Mouse (Mus musculus) 3T3-L1 (cell line): ENCODE data around the gene Rbms3.

Experiments
- DNase-seq: peaks from one replicate; pipeline ENCODE4 v3.0.0-alpha.2; 2015; ENCODE audit warnings: low read depth, low spot score

The Rbms3 gene

GRCm38 (mm10) chr9:117051935-117052334 is 577.8 kb downstream of the Rbms3 start:
- DNase-seq, result peak; percentile 33

- DNase-seq, result no peak
These were observed 581.1 kb downstream of the Rbms3 start for GRCm38 (mm10) chr9:117048641-117049040.

- DNase-seq, result no peak
These were observed 587.7 kb downstream of the Rbms3 start for GRCm38 (mm10) chr9:117041993-117042366.

GRCm38 (mm10) chr9:117041291-117041992 is 588.3 kb downstream of the Rbms3 start:
- no peak for DNase-seq

GRCm38 (mm10) chr9:117039941-117040453 is 589.7 kb downstream of the Rbms3 start:
- no peak for DNase-seq

- DNase-seq, result no peak
These were observed 597.0 kb downstream of the Rbms3 start for GRCm38 (mm10) chr9:117032690-117033089.

GRCm38 (mm10) chr9:117031237-117031636 is 598.5 kb downstream of the Rbms3 start:
- DNase-seq, result no peak

- peak; percentile 39 for DNase-seq
These were observed 598.9 kb downstream of the Rbms3 start for GRCm38 (mm10) chr9:117030837-117031236.

- DNase-seq, result peak; percentile 29
These were observed 599.8 kb downstream of the Rbms3 start for GRCm38 (mm10) chr9:117029953-117030352.

- no peak for DNase-seq
These were observed 601.1 kb downstream of the Rbms3 start for GRCm38 (mm10) chr9:117028586-117028985.

- DNase-seq, result no peak
These were observed 607.6 kb downstream of the Rbms3 start for GRCm38 (mm10) chr9:117022086-117022485.

- no peak for DNase-seq
These were observed 608.2 kb downstream of the Rbms3 start for GRCm38 (mm10) chr9:117021506-117021905.

- no peak for DNase-seq
These were observed 609.5 kb downstream of the Rbms3 start for GRCm38 (mm10) chr9:117020216-117020615.

GRCm38 (mm10) chr9:117018741-117019163 is 611.0 kb downstream of the Rbms3 start:
- DNase-seq, result no peak

- DNase-seq, result no peak
These were observed 611.4 kb downstream of the Rbms3 start for GRCm38 (mm10) chr9:117018301-117018700.

- peak; percentile 74 for DNase-seq
These were observed 613.0 kb downstream of the Rbms3 start for GRCm38 (mm10) chr9:117016605-117017319.

GRCm38 (mm10) chr9:117013386-117013785 is 616.3 kb downstream of the Rbms3 start:
- peak; percentile 27 for DNase-seq

GRCm38 (mm10) chr9:117010801-117011200 is 618.9 kb downstream of the Rbms3 start:
- DNase-seq, result no peak

- no peak for DNase-seq
These were observed 621.5 kb downstream of the Rbms3 start for GRCm38 (mm10) chr9:117008194-117008593.

GRCm38 (mm10) chr9:117002083-117002482 is 627.6 kb downstream of the Rbms3 start:
- DNase-seq, result peak; percentile 36

GRCm38 (mm10) chr9:116999186-116999585 is 630.5 kb downstream of the Rbms3 start:
- DNase-seq, result peak; percentile 25

GRCm38 (mm10) chr9:116990321-116990720 is 639.4 kb downstream of the Rbms3 start:
- no peak for DNase-seq

GRCm38 (mm10) chr9:116980801-116981200 is 648.9 kb downstream of the Rbms3 start:
- DNase-seq, result no peak
